Mouse (Mus musculus) adrenal gland, adult (tissue): Measurements from ENCODE around the gene Pxn.
"Not testable (repeated sequence)": the region's sequence is repeated elsewhere in the genome, so short reads cannot be mapped to it uniquely, and the experiment has no call there.

Experiments
- DNase-seq, 2 experiments: peaks; one replicate each; pipeline ENCODE4 v3.0.0; 2022 to 2023; ENCODE audit warnings: low spot score in 1 of 2; ENCODE audit not compliant: inconsistent age in 2 of 2

Pxn gene

GRCm38 (mm10) chr5:115485489-115486205 is 20.8 kb upstream of the Pxn start:
- peak in 1 of 2 experiments; percentile 43 for DNase-seq

GRCm38 (mm10) chr5:115486726-115487125 is 19.8 kb upstream of the Pxn start:
- DNase-seq = peak in 1 of 2 experiments; percentile 31

GRCm38 (mm10) chr5:115487353-115487752 is 19.1 kb upstream of the Pxn start:
- peak in 1 of 2 experiments; percentile 30 for DNase-seq

- DNase-seq = peak in 1 of 2 experiments; percentile 45
Observed at GRCm38 (mm10) chr5:115487942-115488580, 18.4 kb upstream of the Pxn start.

- peak; percentile 83 to 97 for DNase-seq
Observed at GRCm38 (mm10) chr5:115488841-115489698, 17.4 kb upstream of the Pxn start.

- DNase-seq = peak; percentile 93 to 98
Observed at GRCm38 (mm10) chr5:115489699-115490637, 16.5 kb upstream of the Pxn start.

GRCm38 (mm10) chr5:115490638-115491000 is 15.9 kb upstream of the Pxn start:
- peak in 1 of 2 experiments; percentile 58 for DNase-seq

- peak in 1 of 2 experiments; percentile 48 for DNase-seq
Observed at GRCm38 (mm10) chr5:115491076-115491475, 15.4 kb upstream of the Pxn start.

- DNase-seq = peak; percentile 91 to 93
Observed at GRCm38 (mm10) chr5:115491771-115492322, 14.6 kb upstream of the Pxn start.

- peak in 1 of 2 experiments; percentile 69 for DNase-seq
Observed at GRCm38 (mm10) chr5:115492711-115493335, 13.7 kb upstream of the Pxn start.

GRCm38 (mm10) chr5:115493441-115493840 is 13.0 kb upstream of the Pxn start:
- no peak for DNase-seq

- DNase-seq = not testable (repeated sequence)
Observed at GRCm38 (mm10) chr5:115495618-115496017, 10.9 kb upstream of the Pxn start.

GRCm38 (mm10) chr5:115497033-115497432 is 9.4 kb upstream of the Pxn start:
- peak in 1 of 2 experiments; percentile 17 for DNase-seq

- peak in 1 of 2 experiments; percentile 18 for DNase-seq
Observed at GRCm38 (mm10) chr5:115498307-115499240, 7.9 kb upstream of the Pxn start.

GRCm38 (mm10) chr5:115500383-115500935 is 6.0 kb upstream of the Pxn start:
- peak in 1 of 2 experiments; percentile 64 for DNase-seq

GRCm38 (mm10) chr5:115503035-115503434 is 3.4 kb upstream of the Pxn start:
- no peak for DNase-seq

- DNase-seq = not testable (repeated sequence)
Observed at GRCm38 (mm10) chr5:115505617-115506016, 859 bp upstream of the Pxn start.
